Mouse (Mus musculus) gastrocnemius, postnatal 14 days (tissue): Measurements from ENCODE around the gene Luzp1. TPM values are rescaled to one million over a fixed set of nuclear protein-coding genes. Genes with fewer than 3 reads are reported as not detected.
A peak's percentile ranks its signal among the peaks of the same experiment; 100 is the strongest.

Experiments
- DNase-seq: peaks from one replicate; pipeline ENCODE4 v3.0.0; 2021; ENCODE audit warnings: mixed read lengths
- intact Hi-C: fragments of 180-260 bp; cut with DNase I; formaldehyde crosslinking; loops from one replicate; pipeline ENCODE4 v1.15.1; 2025; ENCODE audit warnings: low total_unique reads
- long read RNA-seq, 2 experiments: library from polyadenylated mRNA; stranded (forward); transcript quantifications; one replicate each; pipeline ENCODE4 v2.0.0; 2021
- total RNA-seq, 2 experiments: library from RNA; stranded (reverse); gene quantifications; 2 replicates each; pipeline ENCODE4 v1.2.3; 2021

Luzp1 gene
- total RNA-seq: 10 to 100 TPM; 17.4 to 20.6 TPM
- long read RNA-seq, experiment 1, partial matches to known transcripts: 1 of 5 reads
- long read RNA-seq, experiment 1, other reads (novel, unspliced or antisense): 3 of 5 reads
- long read RNA-seq, experiment 2, full-length matches to known transcripts: 1 of 5 reads
- long read RNA-seq, experiment 2, partial matches to known transcripts: 2 of 5 reads
- long read RNA-seq, experiment 2, other reads (novel, unspliced or antisense): 2 of 5 reads

GRCm38 (mm10) chr4:136469371-136469903 lies at the start of gene Luzp1:
TSS of gene Luzp1 (plus strand) at chr4:136469761.
- intact Hi-C loops: no loop called here

GRCm38 (mm10) chr4:136423224-136423623 lies 46.3 kb upstream of the Luzp1 start, which contains the start of gene Htr1d:
TSS of gene Htr1d (plus strand) at chr4:136423524.
- no peak for DNase-seq
- intact Hi-C loops: no loop called here

More at GRCm38 (mm10) chr4:136469371-136469903, at the start of gene Luzp1:
- DNase-seq: peak; percentile 90

- DNase-seq: no peak
- intact Hi-C loops: no loop called here
These were observed 45.2 kb upstream of the Luzp1 start for GRCm38 (mm10) chr4:136424120-136424999.

GRCm38 (mm10) chr4:136425000-136425288 lies 44.6 kb upstream of the Luzp1 start:
- DNase-seq: no peak
- intact Hi-C loops: no loop called here

- intact Hi-C loops: no loop called here
- DNase-seq: peak; percentile 13
These were observed 38.8 kb upstream of the Luzp1 start for GRCm38 (mm10) chr4:136430609-136431375.

- DNase-seq: peak; percentile 61
- intact Hi-C loops: no loop called here
These were observed 38.2 kb upstream of the Luzp1 start for GRCm38 (mm10) chr4:136431376-136431693.

- no peak for DNase-seq
- intact Hi-C loops: no loop called here
These were observed 35.5 kb upstream of the Luzp1 start for GRCm38 (mm10) chr4:136434029-136434428.

GRCm38 (mm10) chr4:136439106-136439505 lies 30.5 kb upstream of the Luzp1 start:
- intact Hi-C loops: no loop called here
- no peak for DNase-seq

- intact Hi-C loops: no loop called here
- no peak for DNase-seq
These were observed 28.1 kb upstream of the Luzp1 start for GRCm38 (mm10) chr4:136441354-136442043.

- intact Hi-C loops: no loop called here
- no peak for DNase-seq
These were observed 25.0 kb upstream of the Luzp1 start for GRCm38 (mm10) chr4:136444561-136444960.

- intact Hi-C loops: loop anchor here (5.0 kb wide), 1 partner anchor 173 kb away; the partner anchor contains the start of gene Lactbl1
- DNase-seq: no peak
These were observed 19.8 kb upstream of the Luzp1 start for GRCm38 (mm10) chr4:136449795-136450194.

- intact Hi-C loops: loop anchor here (5.0 kb wide), 1 partner anchor 172 kb away; the partner anchor contains the start of gene Lactbl1
- no peak for DNase-seq
These were observed 19.3 kb upstream of the Luzp1 start for GRCm38 (mm10) chr4:136450271-136450670.

- intact Hi-C loops: loop anchor here (5.0 kb wide), 1 partner anchor 171 kb away; the partner anchor contains the start of gene Lactbl1
- no peak for DNase-seq
These were observed 18.0 kb upstream of the Luzp1 start for GRCm38 (mm10) chr4:136451564-136451963.

GRCm38 (mm10) chr4:136452286-136452685 lies 17.3 kb upstream of the Luzp1 start:
- no peak for DNase-seq
- intact Hi-C loops: loop anchor here (5.0 kb wide), 1 partner anchor 170 kb away; the partner anchor contains the start of gene Lactbl1

GRCm38 (mm10) chr4:136452792-136453191 lies 16.8 kb upstream of the Luzp1 start:
- no peak for DNase-seq
- intact Hi-C loops: loop anchor here (5.0 kb wide), 1 partner anchor 170 kb away; the partner anchor contains the start of gene Lactbl1

- DNase-seq: peak; percentile 76
- intact Hi-C loops: loop anchor here (2.0 to 5.0 kb wide), 2 partner anchors 72 to 167 kb away; partner anchors contain the start of gene Lactbl1
These were observed 14.7 kb upstream of the Luzp1 start for GRCm38 (mm10) chr4:136454850-136455260.

GRCm38 (mm10) chr4:136456516-136457218 lies 12.9 kb upstream of the Luzp1 start:
- DNase-seq: no peak
- intact Hi-C loops: no loop called here

- no peak for DNase-seq
- intact Hi-C loops: no loop called here
These were observed 11.3 kb upstream of the Luzp1 start for GRCm38 (mm10) chr4:136458276-136458675.
